Mouse (Mus musculus): ENCODE measurements at regions not wholly inside any gene's neighbourhood (a gene's known extent, or its start where the extent isn't known, plus 50 kb on each side); places are given as distances from the start of the nearest gene placed in this dataset. TPM values are rescaled to one million over a fixed set of nuclear protein-coding genes. Genes with fewer than 3 reads are reported as not detected.

- Histone ChIP-seq H3K27ac (no peak overlapping the region; the same call in 1 of the 2 replicates), H3K36me3 (replicated peaks; ENCODE audit: control insufficient read depth, insufficient read depth) (no peaks in the 10 kb centered on the region), H3K9ac (no peak overlapping the region), H3K4me1 (replicated peaks; ENCODE audit: control insufficient read depth, insufficient read depth, low read length) (no peaks in the 10 kb centered on the region), H3K4me3 (replicated peaks; ENCODE audit: low read length) (no peak overlapping the region), H3K27me3 (ENCODE audit: control insufficient read depth, insufficient read depth, low read length) (no peaks in the 10 kb centered on the region), H3K4me2 (replicated peaks) (no peak overlapping the region), H3K9me3 (ENCODE audit: control insufficient read depth, low read length) (no peaks in the 10 kb centered on the region)
- peak; percentile 40 for DNase-seq (ENCODE audit: low spot score)
- WGBS = 32% methylated on average over 4 of the region's 4 CpGs
- peak; percentile 88 for ATAC-seq (ENCODE audit: low FRiP score)
Measured at GRCm38 (mm10) chr3:151366302-151366701, 71.4 kb upstream of the Adgrl4 start.

GRCm38 (mm10) chr3:151366707-151367306 is 70.9 kb upstream of the Adgrl4 start:
- H3K36me3 ChIP-seq (replicated peaks; ENCODE audit: control insufficient read depth, insufficient read depth) = no peaks in the 10 kb centered on the region
- H3K9ac ChIP-seq = no peak overlapping the region
- DNase-seq (ENCODE audit: low spot score) (no peak), ATAC-seq (ENCODE audit: low FRiP score) (peak; percentile 41; the same call in 1 of the 2 replicates)
- no peak overlapping the region for H3K4me3 ChIP-seq (replicated peaks; ENCODE audit: low read length)
- no peak overlapping the region for H3K27ac ChIP-seq
- H3K4me2 ChIP-seq (replicated peaks) = no peak overlapping the region
- no peaks in the 10 kb centered on the region for H3K27me3 ChIP-seq (ENCODE audit: control insufficient read depth, insufficient read depth, low read length)
- H3K9me3 ChIP-seq (ENCODE audit: control insufficient read depth, low read length) = no peaks in the 10 kb centered on the region
- 76% methylated on average over 4 of the region's 4 CpGs for WGBS
- no peaks in the 10 kb centered on the region for H3K4me1 ChIP-seq (replicated peaks; ENCODE audit: control insufficient read depth, insufficient read depth, low read length)

GRCm38 (mm10) chr3:151383326-151384019 is 54.2 kb upstream of the Adgrl4 start:
- Histone ChIP-seq H3K27ac (no peak overlapping the region), H3K4me1 (replicated peaks; ENCODE audit: control insufficient read depth, insufficient read depth, low read length) (no peaks in the 10 kb centered on the region), H3K9me3 (ENCODE audit: control insufficient read depth, low read length) (no peaks in the 10 kb centered on the region), H3K36me3 (replicated peaks; ENCODE audit: control insufficient read depth, insufficient read depth) (no peaks in the 10 kb centered on the region), H3K4me2 (replicated peaks) (no peak overlapping the region), H3K4me3 (replicated peaks; ENCODE audit: low read length) (no peak overlapping the region), H3K9ac (no peak overlapping the region), H3K27me3 (ENCODE audit: control insufficient read depth, insufficient read depth, low read length) (no peaks in the 10 kb centered on the region)
- DNase-seq (ENCODE audit: low spot score) (no peak), ATAC-seq (ENCODE audit: low FRiP score) (no peak)
- WGBS = 78% methylated on average over 5 of the region's 5 CpGs

GRCm38 (mm10) chr3:151384850-151385249 is 52.8 kb upstream of the Adgrl4 start:
- H3K27me3 ChIP-seq (ENCODE audit: control insufficient read depth, insufficient read depth, low read length) = no peaks in the 10 kb centered on the region
- no peak overlapping the region for H3K4me2 ChIP-seq (replicated peaks)
- H3K27ac ChIP-seq = no peak overlapping the region
- 90% methylated on average over 5 of the region's 5 CpGs for WGBS
- H3K36me3 ChIP-seq (replicated peaks; ENCODE audit: control insufficient read depth, insufficient read depth) = no peaks in the 10 kb centered on the region
- H3K4me1 ChIP-seq (replicated peaks; ENCODE audit: control insufficient read depth, insufficient read depth, low read length) = no peaks in the 10 kb centered on the region
- DNase-seq (ENCODE audit: low spot score) = no peak
- no peak overlapping the region for H3K4me3 ChIP-seq (replicated peaks; ENCODE audit: low read length)
- H3K9me3 ChIP-seq (ENCODE audit: control insufficient read depth, low read length) = no peaks in the 10 kb centered on the region
- ATAC-seq (ENCODE audit: low FRiP score) = no peak
- H3K9ac ChIP-seq = no peak overlapping the region

GRCm38 (mm10) chr3:151386103-151386502 is 51.6 kb upstream of the Adgrl4 start:
- H3K36me3 ChIP-seq (replicated peaks; ENCODE audit: control insufficient read depth, insufficient read depth) = no peaks in the 10 kb centered on the region

More at GRCm38 (mm10) chr3:151386103-151386502, 51.6 kb upstream of the Adgrl4 start:
- Histone ChIP-seq H3K4me3 (replicated peaks; ENCODE audit: low read length) (no peak overlapping the region), H3K4me2 (replicated peaks) (no peak overlapping the region), H3K27me3 (ENCODE audit: control insufficient read depth, insufficient read depth, low read length) (no peaks in the 10 kb centered on the region), H3K27ac (no peak overlapping the region), H3K9ac (no peak overlapping the region), H3K4me1 (replicated peaks; ENCODE audit: control insufficient read depth, insufficient read depth, low read length) (no peaks in the 10 kb centered on the region), H3K9me3 (ENCODE audit: control insufficient read depth, low read length) (no peaks in the 10 kb centered on the region)
- ATAC-seq (ENCODE audit: low FRiP score) = no peak; the same call in 1 of the 2 replicates
- DNase-seq (ENCODE audit: low spot score) = no peak
- 88% methylated on average over 5 of the region's 5 CpGs for WGBS

Small RNAs in the stretch of these regions (microRNA-seq; reads per million reads assigned to microRNA genes)
- not detected for gene Mir3963
